Mouse (Mus musculus): Measurements from ENCODE around the gene Wdr83os. TPM values are rescaled to one million over a fixed set of nuclear protein-coding genes. Genes with fewer than 3 reads are reported as not detected.
"Not testable (repeated sequence)": the region's sequence is repeated elsewhere in the genome, so short reads cannot be mapped to it uniquely, and the experiment has no call there.

Gene Wdr83os
- total RNA-seq, 2 experiments from 2014 or later: 37.0 to 40.2 TPM

DNA sequence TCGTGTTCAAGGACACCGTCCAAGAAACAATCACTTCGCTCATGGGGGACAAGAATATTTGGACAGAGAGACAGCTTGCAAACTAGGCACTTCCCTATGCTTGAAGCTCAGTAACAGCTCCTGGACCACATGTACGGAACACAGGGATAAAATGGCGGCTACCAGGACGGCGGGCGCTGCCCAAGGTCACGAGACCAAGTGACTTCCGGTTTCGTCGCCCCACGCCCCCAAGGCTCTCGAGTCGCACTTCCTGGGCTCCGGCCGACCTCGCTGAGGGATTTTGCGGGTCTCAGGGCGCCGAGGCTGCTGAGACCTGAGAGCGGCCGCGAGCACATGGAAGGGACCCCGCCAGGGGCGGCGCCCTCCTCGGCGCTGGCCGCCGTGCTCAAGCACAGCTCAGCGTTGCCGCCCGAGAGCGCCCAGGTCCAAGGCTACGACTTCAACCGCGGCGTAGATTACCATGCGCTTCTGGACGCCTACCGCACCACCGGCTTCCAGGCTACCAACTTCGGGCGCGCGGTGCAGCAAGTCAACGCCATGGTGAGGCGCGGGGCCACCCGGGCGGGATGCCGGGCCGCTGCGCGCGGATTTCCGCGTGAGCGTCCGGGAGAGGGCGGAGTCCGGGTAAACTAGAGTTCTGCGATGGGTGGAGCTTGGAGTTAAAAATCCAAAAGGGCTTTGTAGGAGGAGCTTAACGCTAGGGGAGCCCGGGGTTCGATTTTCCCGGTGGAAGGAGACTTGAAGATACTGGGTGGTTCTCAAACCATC, 8.8 kb upstream of the Wdr83os start, which contains the start of gene Dhps:
TSS of gene Dhps (plus strand) at position 244 of the 768 bp plus-strand sequence.
- peak; percentile 88 to 92 for DNase-seq

DNA sequence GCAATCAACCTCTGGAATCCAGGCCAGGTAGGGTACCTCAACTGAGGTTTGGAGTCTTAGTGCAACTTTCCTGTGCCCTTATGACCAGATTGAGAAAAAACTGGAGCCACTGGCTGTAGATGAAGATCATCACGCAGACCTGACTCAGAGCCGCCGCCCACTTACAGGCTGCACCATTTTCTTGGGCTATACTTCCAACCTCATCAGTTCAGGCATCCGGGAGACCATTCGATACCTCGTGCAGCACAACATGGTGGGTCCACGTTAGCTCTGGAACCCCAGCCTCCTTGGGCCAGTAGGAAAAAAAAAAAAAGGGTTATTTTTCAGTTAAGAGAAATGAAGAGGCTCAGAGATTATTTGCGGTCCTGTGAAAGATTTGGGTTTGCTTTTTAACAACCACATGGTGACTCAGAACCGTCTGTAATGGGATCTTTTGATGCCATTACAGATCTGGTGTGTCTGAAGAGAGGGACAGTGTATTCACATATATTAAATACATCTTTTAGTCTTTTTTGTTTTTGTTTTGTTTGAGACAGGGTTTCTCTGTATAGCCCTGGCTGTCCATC, 8.1 kb upstream of the Wdr83os start:
- no peak for DNase-seq
- intact Hi-C loops (cut with DNase I): no loop called here

More for the DNA sequence above, 8.8 kb upstream of the Wdr83os start, which contains the start of gene Dhps:
- intact Hi-C loops (cut with DNase I): no loop called here

DNA sequence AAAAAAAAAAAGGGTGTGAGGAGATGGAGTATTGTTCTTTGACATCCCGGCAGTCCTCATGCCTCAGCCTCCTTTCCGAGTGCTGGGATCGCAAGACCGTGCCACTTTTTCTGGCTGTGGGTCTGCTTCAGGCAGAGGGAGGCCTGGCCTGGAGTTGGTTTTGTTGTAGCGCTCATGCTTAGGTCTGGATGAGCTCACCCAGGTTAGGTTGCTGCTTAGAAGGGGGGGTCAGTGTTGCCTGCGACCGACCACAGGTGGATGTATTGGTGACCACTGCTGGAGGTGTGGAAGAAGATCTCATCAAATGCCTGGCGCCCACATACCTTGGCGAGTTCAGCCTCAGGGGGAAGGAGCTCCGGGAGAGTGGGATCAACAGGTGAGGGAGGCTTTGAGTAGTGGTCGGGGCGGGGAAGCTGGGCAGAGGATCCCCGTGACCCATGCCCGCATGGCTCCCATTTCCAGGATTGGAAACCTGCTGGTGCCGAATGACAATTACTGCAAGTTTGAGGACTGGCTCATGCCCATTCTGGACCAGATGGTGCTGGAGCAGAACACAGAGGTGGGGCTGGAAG, 7.4 kb upstream of the Wdr83os start:
- no peak for DNase-seq
- intact Hi-C loops (cut with DNase I): no loop called here

DNA sequence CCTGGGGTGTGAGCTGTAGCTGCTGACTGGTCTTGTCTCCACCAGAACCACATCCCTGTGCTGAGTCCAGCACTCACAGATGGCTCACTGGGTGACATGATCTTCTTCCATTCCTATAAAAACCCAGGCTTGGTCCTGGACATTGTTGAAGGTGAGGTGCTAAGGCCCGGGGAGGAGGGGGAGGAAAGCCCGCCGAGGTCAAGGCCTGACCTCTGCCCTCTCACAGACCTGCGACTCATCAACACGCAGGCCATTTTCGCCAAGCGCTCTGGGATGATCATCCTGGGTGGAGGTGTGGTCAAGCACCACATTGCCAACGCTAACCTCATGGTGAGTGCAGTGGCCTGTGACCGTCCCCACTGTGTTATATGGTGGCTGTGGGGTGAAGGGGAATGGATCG, 6.4 kb upstream of the Wdr83os start:
- intact Hi-C loops (cut with DNase I): no loop called here

DNA sequence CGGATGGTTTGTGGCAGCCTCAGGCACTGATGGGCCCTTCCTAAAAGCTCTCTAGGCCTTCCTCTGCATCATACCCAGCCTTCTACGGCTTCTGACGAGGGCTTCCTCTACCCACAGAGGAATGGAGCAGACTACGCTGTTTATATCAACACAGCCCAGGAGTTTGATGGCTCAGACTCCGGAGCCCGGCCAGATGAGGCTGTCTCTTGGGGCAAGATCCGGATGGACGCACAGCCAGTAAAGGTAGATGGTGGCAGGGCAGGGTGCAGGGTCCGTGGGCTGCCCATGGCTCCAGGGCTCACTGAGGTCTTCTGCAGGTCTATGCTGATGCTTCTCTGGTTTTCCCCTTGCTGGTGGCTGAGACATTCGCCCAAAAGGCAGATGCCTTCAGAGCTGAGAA, 5.9 kb upstream of the Wdr83os start:
- DNase-seq: no peak
- intact Hi-C loops (cut with DNase I): loop anchor here (5.0 kb wide), 1 partner anchor 213 kb away; no protein-coding TSS in a partner anchor

More for the DNA sequence above, 6.4 kb upstream of the Wdr83os start:
- no peak for DNase-seq

DNA sequence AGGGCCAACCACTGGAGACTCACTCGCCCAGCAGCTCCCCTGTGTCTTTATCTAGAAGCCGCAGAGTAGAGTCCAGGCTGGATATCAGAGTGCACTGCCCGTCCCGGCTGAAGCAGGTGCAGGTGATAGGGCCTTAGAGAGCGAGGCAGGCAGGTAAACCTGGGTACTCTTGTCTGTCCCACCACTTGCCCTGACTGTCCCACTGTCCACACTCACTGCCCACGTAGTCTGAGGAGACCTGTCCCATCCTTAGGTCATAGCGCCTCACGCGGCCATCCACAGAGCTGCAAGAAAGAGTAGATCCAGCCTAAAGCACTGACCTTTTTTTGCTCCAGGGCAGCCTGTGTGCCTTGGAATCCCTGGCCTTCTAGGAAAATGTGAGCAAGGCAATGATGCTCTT, 4.5 kb upstream of the Wdr83os start:
- peak; percentile 51 to 59 for DNase-seq
- intact Hi-C loops (cut with DNase I): loop anchor here (2.0 to 5.0 kb wide), 2 partner anchors 95 to 211 kb away; no protein-coding TSS in a partner anchor

DNA sequence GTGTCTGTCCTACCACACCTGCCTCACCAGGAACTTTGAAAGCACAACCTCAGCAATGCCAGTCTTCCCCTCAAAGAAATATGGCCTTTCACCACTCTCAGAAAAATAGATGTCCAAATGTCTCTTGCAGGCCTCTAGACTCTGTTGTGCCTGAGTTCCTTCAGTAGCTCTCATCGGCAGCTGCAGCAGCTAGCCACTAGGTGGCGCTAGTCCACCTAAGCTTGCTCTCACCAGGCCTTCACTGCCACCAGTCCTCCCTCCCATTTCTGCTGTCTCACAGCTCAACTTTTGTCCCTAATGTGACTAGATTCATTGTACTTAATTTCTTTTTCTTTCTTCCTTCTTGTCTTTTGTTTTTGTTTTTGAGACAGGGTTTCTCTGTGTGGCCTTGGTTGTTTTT, 3.5 kb upstream of the Wdr83os start:
- peak; percentile 77 to 88 for DNase-seq
- intact Hi-C loops (cut with DNase I): loop anchor here (2.0 to 5.0 kb wide), 2 partner anchors 94 to 210 kb away; no protein-coding TSS in a partner anchor

DNA sequence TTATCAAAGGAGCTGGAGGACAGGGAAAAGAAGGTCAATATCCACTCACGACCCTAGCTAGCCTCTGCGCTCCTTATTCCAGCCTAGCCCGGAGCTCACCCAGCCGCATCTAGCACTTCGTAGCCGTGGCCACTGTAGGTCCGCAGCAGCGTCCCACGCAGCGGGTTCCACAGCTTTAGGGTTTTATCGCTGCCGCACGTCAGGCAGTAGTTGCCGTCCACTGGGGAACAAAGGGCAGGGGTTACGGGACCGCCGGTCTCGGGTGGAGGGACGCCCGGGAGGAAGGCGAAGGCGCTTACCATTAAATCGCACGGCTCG, 367 bp upstream of the Wdr83os start:
- intact Hi-C loops (cut with DNase I): loop anchor here (5.0 kb wide), 1 partner anchor 322 kb away; no protein-coding TSS in a partner anchor
- no peak for DNase-seq

DNA sequence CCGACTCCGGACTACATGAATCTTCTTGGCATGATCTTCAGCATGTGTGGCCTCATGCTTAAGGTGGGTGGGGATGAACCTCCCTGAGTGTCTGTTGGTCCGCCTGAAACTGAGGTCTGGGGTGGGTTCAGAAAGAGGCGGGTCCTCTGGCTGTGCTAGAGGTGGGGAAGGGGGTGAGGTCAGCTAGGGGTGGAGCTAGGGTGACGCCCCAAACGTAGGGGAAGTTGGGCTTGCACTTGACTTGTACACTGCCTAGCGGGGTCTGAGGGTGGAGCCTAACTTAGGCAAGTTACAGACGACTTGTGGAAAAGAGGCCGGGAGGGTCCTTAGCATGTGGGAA, 646 bp downstream of the Wdr83os start, which contains the start of gene Wdr83:
TSS of gene Wdr83 (minus strand) at position 91 of the 340 bp plus-strand sequence.
- intact Hi-C loops (cut with DNase I): loop anchor here (5.0 kb wide), 1 partner anchor 321 kb away; no protein-coding TSS in a partner anchor
- peak; percentile 26 to 28 for DNase-seq

DNA sequence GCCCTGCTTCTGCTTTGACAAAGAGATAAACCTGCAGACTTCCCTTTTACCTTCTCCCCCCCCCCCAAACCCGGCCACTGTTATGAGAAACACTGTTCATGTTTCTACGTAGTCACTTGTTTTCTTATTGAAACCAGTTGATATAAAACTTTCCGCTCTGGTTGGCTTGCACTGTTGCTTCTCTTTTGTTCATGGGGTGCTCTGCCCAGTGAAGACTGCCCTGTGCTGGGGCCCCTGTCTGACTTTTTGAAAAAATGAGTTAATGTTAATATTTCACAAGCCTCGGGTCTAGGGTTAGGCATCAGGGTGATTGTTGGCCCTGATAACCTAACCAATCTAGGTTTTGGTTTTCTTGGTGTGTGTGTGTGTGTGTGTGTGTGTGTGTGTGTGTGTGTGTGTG, 1.6 kb downstream of the Wdr83os start:
- DNase-seq: not testable (repeated sequence)
- intact Hi-C loops (cut with DNase I): loop anchor here (5.0 kb wide), 1 partner anchor 320 kb away; no protein-coding TSS in a partner anchor

DNA sequence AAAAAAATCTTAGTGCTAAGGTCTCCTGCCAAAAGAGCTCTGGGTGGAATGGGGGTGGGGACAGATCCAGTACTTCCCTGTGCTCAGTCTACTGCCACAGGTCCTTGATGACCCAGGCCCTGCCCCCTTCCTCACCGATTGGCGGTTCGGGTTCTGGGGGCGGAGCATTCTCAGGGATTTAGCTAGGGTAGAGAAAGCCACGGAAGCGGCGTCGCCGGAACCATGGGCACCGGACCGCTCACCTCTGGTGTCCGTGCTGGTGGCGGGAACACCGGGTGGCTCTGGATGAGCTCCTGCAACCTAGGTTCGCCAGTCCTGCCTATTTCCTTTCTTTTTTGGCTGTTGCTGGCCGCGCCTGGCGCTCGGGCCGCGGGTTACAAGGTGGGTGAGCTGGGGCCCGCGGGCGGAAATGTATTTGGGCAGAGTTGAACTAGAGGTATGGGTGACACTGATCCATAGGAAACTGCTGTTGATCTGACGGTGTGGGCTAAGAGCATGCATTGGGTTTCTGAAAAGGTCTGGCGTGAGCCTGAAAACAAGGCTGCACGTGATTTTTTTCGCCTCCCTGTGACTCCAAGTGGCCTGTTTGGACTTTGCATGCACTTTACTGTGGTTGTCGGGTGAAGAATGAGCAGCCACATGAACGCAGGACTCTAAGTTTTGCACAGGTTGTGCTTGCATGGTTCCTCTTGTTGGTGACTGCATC, 2.7 kb downstream of the Wdr83os start, which contains the start of gene Man2b1:
TSS of gene Man2b1 (plus strand) at position 163 of the 706 bp plus-strand sequence.
- intact Hi-C loops (cut with DNase I): loop anchor here (5.0 kb wide), 1 partner anchor 319 kb away; no protein-coding TSS in a partner anchor

DNA sequence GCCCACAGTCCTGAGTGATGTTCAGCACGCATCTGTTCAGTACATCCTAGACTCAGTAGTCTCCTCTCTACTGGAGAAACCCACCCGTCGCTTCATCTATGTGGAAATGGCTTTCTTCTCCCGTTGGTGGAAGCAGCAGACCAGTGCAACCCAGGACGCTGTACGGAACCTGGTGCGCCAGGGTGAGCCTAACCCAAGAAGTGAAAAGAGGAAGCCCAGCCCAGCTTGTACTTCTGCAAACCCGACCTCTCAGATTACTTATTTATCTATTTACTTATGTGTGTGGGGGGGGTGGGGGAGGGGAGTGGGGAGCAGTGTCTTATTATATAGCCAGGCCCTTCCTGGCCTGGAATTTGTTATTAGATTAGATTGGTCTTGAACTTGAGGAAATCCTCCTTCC, 4.1 kb downstream of the Wdr83os start:
- intact Hi-C loops (cut with DNase I): loop anchor here (5.0 kb wide), 1 partner anchor 318 kb away; no protein-coding TSS in a partner anchor
- DNase-seq: no peak

More for the DNA sequence above, 2.7 kb downstream of the Wdr83os start, which contains the start of gene Man2b1:
- peak; percentile 85 to 88 for DNase-seq

DNA sequence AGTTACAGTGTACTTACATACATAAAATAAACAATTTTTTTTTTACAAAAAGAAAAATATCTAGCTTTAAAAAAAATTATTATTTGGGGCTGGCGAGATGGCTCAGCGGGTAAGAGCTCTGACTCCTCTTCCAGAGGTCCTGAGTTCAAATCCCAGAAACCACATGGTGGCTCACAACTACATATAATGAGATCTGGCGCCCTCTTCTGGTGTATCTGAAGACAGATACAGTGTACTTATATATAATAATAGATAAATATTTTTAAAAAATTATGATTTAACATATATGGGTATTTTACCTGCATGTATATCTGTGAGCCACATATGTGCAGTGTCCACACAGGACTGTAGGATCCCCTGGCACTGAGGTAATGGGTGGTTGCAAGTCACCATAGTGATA, 5.7 kb downstream of the Wdr83os start:
- no peak for DNase-seq
- intact Hi-C loops (cut with DNase I): no loop called here

DNA sequence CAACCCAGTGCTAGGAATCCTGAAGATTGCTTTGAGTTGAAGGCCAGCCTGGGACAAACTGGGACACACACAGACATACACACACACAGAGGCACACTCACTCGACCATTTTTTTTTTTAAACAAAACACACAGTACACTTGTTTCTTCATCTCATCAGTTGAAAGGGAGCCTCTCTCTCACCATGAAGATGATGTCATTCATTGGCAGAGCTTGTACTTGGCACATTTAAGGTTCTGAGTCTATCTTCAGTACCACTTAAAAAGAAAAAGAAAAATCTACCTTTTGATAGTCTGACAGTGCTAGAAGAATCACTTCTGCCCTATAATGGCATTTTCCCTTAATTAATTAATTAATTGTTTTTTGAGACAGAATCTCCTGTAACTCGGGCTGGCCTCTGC, 8.2 kb downstream of the Wdr83os start:
- intact Hi-C loops (cut with DNase I): no loop called here
- DNase-seq: no peak

DNA sequence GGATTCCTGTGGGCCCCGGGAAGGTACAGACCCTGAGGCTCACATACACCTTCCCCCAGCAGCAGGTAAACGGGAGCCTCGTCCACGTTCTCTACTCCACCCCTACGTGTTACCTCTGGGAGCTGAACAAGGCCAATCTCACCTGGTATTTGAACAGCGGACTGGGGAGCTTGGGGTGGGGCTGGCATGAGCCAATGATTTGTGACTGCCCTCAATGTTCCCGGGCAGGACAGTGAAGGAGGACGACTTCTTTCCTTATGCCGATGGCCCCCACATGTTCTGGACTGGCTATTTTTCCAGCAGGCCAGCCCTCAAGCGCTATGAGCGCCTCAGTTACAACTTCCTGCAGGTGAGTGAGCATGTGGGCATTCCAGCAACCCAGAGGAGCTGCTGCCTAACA, 10.3 kb downstream of the Wdr83os start:
- no peak for DNase-seq
- intact Hi-C loops (cut with DNase I): no loop called here

DNA sequence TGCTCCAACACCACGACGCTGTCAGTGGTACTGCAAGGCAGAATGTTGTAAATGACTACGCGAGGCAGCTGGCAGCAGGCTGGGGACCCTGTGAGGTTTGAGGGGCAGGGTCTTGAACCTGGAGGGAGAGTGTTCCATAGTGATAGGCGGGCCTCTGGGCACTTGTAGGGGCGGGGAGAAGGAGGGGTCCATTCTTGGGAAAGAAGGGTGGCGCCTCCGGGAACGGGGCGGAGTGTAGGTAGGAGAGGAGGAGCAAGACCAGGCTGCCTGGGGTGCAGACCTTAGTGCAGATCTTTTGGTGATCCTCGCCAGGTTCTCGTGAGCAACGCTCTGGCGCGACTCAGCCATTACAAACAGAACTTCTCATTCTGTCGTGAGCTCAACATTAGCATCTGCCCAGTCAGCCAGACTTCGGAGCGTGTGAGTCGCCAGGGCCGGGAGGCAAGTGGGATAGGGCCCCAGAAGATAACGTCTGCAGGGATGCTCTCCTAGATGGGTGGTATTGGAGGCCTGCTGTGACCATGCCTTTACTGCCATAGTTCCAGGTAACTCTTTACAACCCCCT, 11.1 kb downstream of the Wdr83os start:
- intact Hi-C loops (cut with DNase I): no loop called here
- no peak for DNase-seq

DNA sequence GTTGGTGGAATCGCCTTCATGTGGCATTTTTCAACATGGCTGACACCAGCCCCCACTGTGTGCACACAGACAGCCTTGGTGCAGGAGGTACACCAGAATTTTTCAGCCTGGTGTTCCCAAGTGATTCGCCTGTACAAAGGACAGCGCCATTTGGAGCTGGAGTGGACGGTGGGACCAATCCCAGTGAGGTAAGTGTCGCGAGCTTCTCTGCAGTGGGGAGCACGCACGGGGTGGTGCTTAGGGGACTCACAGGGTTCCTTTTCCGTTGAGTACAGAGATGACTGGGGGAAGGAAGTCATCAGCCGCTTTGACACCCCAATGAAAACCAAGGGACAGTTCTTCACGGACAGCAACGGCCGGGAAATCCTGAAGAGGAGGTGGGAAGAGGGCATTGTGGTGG, 14.5 kb downstream of the Wdr83os start:
- no peak for DNase-seq
- intact Hi-C loops (cut with DNase I): no loop called here

DNA sequence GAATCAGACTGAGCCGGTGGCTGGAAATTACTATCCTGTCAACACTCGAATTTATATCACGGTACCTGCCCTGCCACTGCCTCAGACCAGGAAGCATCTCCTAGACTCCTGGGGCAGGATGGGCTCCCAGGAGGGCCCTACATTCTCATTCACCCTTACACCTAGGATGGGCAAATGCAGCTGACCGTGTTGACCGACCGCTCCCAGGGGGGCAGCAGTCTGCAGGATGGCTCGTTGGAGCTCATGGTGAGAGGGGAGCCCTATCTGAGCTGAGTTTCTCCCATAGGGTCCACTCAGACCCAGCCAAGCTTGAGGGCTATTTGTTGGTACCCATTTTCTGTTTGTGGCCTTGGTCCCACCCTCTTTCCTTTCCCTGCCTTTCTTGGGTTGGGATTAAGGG, 15.0 kb downstream of the Wdr83os start:
- intact Hi-C loops (cut with DNase I): no loop called here
- DNase-seq: no peak

DNA sequence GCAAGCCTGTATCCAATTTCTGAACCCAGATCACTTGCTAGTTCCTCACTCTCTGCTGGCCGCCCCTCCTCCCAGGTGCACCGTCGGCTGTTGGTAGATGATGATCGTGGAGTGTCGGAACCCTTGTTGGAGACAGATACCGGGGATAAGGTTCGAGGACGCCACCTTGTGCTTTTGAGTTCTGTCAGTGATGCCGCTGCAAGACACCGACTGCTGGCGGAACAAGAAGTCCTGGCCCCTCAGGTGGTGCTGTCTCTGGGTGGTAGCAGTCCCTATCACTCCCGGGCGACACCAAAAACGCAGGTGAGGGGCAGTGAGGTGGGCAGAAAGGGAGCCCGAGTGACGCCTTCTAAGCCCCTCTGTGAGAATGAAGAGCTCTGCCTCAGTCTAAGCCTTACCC, 15.7 kb downstream of the Wdr83os start:
- intact Hi-C loops (cut with DNase I): no loop called here

DNA sequence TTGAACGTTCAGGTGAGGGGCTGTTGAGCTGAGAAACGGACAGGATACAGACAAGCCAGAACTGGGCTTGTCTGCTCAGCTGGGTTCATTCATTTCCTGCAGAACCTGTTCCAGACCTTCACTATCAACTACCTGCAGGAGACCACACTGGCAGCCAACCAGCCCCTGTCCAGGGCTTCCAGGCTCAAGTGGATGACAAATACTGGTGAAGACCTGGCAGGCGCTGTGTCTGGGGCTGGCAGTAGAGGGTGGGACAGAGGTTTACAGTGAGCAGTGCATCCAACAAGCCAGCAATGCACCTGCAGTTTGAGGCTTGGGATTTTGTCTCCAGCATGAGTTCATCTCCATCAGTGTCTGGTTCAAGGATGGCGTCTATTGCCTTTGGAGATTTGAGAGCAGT, 16.3 kb downstream of the Wdr83os start:
- intact Hi-C loops (cut with DNase I): no loop called here
- no peak for DNase-seq

More for the DNA sequence above, 15.7 kb downstream of the Wdr83os start:
- DNase-seq: no peak

All from heart, postnatal 14 days (tissue).